Mouse (Mus musculus) heart, adult 11 months (tissue): Measurements from ENCODE around the gene 1700109H08Rik.

Experiments
- DNase-seq: peaks from one replicate; pipeline ENCODE4 v3.0.0; 2022

The 1700109H08Rik gene

GRCm38 (mm10) chr5:3600298-3600697, 28.9 kb downstream of the 1700109H08Rik start:
- DNase-seq, result no peak

GRCm38 (mm10) chr5:3600790-3601189, 29.4 kb downstream of the 1700109H08Rik start:
- DNase-seq, result no peak

- DNase-seq, result peak; percentile 60
These were observed 35.7 kb downstream of the 1700109H08Rik start for GRCm38 (mm10) chr5:3607114-3607513.

GRCm38 (mm10) chr5:3609241-3609640, 37.9 kb downstream of the 1700109H08Rik start:
- peak; percentile 73 for DNase-seq

- peak; percentile 55 for DNase-seq
These were observed 40.5 kb downstream of the 1700109H08Rik start for GRCm38 (mm10) chr5:3611835-3612234.

- no peak for DNase-seq
These were observed 49.1 kb downstream of the 1700109H08Rik start for GRCm38 (mm10) chr5:3620486-3620885.

- DNase-seq, result peak; percentile 67
These were observed 58.7 kb downstream of the 1700109H08Rik start for GRCm38 (mm10) chr5:3630055-3630454.

- peak; percentile 50 for DNase-seq
These were observed 60.3 kb downstream of the 1700109H08Rik start for GRCm38 (mm10) chr5:3631512-3632271.

- DNase-seq, result peak; percentile 83
These were observed 60.9 kb downstream of the 1700109H08Rik start for GRCm38 (mm10) chr5:3632285-3632684.

- DNase-seq, result peak; percentile 71
These were observed 61.9 kb downstream of the 1700109H08Rik start for GRCm38 (mm10) chr5:3633315-3633714.

GRCm38 (mm10) chr5:3633951-3634350, 62.6 kb downstream of the 1700109H08Rik start:
- peak; percentile 34 for DNase-seq
